Mouse (Mus musculus): ENCODE results near the gene Asb11.

The Asb11 gene

DNA sequence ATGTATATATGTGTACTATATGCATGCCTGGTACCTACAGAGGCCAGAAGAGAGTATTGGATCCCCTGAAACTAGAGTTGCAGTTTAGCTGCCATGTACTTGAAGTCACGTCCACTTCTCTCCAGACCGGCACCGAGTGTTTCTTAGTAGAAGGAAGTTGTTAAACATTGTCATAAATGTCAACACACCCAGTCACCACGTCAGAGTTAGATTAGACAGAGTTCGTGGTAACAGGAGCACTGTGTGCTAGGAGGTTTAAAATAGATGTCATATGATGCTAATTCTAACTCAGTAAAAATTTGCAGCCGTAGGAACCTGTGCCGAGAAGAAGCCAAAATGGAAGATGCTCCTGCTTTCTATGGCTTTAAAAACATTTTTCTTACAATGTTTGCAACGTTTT is at the start of gene Asb11:
Asb11 (plus strand) TSS at position 286 of the 400 bp plus-strand sequence.
- peak; percentile 75 for DNase-seq (ENCODE audit: low read depth, low spot score)

DNA sequence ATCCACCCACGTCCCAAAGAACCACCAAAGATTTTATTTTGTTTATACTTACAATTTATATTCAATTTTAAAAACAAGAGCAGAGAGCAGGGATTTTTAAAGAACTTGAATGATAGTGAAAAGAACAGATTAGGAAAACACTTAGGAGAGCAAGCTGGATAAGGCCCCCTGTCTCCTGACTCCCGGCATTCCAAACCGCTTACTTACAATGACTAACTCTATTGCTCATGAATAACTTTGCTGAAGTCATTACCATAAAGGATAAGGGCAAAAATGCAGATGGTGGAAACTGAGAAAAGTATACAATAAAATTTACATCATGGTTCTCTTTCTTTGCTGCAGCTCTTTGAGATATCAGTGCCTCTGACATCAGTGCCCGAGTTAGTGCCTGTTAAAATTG is 42.7 kb upstream of the Asb11 start:
- no peak for DNase-seq (ENCODE audit: low read depth, low spot score)

DNA sequence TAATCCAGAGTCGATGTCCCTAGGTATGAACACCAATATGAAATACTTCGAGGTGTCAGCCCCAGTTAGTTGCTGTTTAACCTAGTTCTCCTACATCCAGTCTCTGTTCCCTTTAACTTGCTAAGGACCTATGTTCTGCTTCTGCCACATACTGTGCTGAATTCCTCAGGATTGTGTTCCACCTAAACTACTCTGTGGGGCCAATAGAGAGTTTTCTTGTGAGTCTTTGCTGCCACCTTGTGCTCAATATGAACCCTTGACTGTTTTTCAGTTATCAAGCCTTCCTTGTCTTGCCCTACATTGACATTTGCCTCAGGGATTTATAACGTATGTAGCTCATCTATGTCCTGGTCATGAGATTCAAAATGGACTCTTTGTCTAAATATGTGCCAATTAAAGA is 38.3 kb upstream of the Asb11 start:
- peak; percentile 23 for DNase-seq (ENCODE audit: low read depth, low spot score)

DNA sequence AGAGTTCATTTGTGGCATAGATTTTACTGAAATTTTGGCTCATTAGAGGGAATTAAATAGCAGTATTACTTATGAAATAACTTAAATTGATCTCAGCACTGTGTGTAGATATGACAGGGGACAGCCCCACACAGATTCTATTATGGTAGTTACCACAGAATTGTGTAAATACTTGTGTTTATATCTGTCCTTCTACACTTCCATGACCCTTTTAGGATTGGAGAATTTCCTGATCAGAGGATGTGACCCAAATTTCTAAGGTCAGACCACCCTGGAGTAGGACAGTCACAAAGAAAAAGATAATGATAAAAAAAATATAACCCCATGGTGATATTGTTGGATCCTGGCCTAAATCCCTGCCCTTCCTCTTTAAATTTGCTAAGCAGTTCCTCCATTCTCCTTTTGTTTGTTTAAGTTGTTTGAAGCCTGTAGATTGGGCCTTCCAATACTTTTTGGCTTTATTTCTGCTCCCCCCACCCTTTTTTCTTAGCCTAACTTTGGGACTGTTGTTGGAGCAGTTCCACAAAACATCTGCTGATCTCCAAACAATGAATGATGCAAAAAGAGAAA is 31.6 kb upstream of the Asb11 start:
- DNase-seq (ENCODE audit: low read depth, low spot score): no peak

DNA sequence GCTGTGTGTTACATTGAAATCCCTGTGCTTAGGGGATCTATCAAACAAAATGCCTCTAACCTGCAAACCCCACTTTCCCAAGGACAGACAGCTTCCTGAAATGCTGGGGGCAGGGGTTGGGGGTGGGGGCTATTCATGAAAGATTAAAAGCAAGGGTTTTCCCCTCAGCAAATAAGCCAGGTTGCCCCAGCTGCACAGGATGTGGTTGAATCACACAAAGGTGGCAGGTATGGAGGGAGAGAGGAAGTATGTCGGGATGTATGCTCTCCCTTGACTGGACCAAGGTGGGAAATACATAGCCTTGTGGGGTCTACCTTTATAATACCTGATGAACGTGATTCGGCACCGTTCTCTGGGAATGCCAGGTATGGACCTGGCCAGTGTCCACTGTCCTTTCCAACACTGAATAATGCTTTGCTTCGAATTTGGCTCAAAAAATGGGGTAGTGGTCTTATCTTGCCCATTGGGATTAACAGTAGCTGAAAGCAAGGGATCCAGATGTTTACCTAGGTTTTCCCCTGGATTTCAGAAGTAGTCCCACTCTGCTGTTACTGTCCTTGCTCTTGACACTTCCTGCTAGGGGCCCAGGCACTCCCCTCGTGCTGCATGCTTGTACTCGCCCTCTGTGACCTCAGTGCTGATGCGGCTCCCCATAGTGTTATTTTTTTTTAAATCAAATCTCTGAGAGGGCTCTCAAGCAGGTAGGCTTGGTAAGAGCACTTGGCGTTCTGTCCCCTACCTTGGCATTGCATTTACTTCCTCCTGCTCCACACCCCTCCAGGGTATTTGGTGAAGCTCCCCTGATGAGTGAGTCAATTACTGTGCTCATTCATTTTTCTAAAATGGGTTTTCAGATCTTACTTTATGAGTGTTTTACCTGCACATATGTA is 30.4 kb upstream of the Asb11 start:
- DNase-seq (ENCODE audit: low read depth, low spot score): no peak

DNA sequence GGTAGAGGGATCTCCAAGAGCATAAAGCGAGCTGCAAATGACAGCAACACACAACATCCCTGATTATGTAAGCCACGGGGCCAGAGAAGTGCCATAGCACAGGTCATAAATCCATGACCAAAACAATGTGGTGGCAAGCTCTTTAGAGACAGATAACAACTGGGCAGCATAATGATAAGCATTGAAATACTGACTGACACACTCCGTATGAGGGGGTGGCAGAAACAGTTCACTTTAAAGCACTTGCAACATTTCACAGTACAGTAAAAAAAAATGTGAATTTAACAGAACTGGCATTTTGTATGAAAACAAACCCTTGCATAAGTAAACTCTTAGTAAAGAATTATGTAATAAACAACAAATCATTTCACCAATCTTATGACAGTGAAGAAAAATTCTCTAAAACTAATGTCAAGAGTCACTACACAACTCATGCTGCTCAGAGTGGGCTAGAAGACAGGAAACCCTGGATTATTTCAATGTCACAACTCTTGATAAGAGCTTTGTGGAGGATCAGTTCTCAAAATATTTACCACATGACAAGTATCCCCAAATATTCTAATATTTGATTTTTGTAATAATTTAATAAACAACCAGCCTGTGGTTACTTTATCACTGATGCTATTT is 28.4 kb upstream of the Asb11 start:
- no peak for DNase-seq (ENCODE audit: low read depth, low spot score)

DNA sequence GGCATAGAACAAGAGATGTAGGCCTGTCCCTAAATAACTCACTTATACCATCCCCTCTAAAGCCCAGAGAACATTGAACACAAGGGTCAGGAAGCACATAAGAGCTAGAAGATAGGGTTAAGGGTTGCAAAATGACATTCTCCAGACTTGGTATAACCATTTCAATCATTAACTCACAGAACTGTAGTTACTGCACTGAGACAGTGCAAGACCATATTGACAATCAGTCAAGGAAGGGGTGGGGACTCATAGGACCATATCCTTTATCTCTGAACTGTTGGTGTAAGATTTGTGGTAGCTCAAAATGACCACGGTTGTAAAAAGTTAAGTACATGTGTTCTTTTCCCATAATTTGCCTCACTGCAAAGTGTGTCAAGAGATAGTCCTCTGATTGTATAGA is 26.2 kb upstream of the Asb11 start:
- no peak for DNase-seq (ENCODE audit: low read depth, low spot score)

DNA sequence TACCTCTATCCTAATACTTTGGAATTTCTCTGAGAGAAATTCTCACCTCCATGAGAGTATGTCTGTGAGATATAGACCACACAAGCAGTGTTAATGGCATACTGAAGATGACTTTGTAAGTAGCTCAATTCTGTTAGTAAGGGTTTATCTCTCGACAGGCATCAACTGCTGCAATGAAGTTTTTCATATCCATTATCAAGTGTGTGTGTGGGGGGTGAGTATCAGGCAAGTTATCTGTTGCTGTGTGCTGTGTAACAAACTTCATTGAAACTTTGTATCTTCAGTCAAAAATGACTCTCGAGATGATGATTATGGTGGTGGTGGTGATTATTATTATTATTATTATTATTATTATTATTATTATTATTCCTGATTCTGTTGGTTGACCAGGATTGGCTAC is 20.0 kb upstream of the Asb11 start:
- no peak for DNase-seq (ENCODE audit: low read depth, low spot score)

DNA sequence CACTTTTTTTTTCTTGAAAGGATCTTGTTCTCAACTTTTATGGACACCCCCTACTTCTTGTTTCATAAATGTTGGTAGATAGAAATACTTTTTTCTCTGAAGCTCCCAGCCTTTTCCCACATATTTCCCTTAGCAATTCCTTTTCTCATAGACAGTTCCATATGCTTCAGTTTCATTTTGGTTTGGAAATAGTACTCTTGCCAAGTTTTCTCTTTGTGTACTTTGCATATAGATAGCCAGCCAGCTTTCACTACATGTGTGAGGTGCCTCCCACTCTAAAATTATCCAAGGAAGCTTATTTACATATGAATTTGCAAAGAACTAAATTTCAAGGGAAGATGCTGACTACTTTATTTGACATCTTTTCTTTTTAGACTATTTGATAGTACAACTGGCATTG is 18.8 kb upstream of the Asb11 start:
- DNase-seq (ENCODE audit: low read depth, low spot score): no peak

DNA sequence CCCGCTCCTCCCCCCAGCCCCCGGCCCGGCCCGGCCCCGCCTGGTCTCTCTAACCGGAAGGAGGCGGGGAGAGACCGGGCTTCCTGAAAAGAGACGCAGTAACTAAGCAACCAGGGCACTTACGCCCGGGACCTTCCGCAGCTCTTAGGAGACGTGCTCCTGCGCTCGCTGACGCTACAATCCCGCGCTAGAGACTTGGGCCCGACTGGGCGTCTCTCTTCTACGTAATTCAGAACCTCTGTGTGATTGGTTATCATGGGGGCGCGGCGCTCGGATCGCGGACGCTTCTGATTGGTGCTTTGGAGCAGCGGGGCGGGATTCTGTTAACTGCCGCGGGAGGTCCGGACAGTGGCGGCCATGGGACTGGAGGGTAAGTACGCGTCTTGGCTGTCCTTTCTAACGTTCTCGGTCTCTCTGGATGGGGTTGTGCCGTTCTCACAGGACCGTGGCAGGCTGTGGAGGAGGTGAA is 17.3 kb upstream of the Asb11 start, which contains the start of gene Piga:
Piga (plus strand) TSS at position 317 of the 469 bp plus-strand sequence.
- DNase-seq (ENCODE audit: low read depth, low spot score): peak; percentile 96

DNA sequence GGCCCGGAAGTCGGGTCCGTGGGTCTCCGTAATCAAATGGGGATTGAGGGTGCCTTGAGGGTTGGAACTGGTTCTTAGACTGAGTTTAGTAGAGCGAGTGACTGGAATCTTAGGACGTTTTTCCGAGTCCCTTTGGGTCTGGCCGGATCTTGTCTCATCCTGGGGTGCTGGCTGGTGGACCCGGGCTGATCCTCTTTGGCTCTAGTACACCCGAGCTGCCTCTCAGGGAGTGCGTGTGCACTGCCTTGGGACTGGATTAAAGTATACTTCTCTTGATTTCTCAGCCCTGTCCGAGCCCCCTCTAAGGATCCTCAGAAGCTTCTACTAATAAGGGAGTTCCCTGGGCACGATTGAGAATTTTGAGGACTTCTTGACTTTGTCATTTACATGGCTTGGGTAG is 16.8 kb upstream of the Asb11 start:
- DNase-seq (ENCODE audit: low read depth, low spot score): no peak

DNA sequence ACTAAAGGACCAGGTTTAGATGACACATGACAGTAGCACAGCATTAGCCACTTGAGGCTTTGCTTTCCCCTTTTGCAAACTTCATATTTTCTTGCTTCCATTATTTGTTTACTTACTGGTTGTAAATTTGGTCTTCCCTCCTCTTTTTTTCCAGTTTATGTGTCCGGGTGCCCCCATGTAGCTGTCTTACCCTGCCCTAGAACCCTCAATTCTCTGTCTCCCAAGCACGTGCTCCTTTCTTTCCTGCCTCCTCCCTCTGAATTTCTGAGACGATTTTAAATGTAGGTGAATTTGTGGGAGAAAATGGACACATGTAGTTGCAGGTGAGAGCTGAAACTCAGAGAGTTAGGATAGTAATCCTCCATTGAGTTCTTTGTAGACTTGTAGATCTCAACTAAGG is 16.3 kb upstream of the Asb11 start:
- no peak for DNase-seq (ENCODE audit: low read depth, low spot score)

DNA sequence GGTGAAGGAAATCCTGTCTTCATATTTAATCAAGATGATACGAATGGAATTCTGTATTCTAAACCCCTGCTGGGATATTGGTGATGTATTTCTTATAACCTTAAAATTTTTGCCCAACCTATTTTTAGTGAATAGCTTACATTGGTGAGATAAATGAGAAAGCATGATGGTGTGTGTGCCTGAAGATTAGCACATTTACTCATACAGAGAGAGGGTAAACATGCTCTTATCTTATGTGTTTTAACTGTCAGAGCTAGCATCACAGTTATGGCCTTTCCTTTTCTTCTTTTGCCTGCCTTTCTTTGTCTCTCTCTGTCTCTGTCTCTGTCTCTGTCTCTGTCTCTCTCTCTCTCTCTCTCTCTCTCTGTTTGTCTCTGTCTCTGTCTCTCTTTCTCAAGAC is 12.0 kb upstream of the Asb11 start:
- DNase-seq (ENCODE audit: low read depth, low spot score): no peak

DNA sequence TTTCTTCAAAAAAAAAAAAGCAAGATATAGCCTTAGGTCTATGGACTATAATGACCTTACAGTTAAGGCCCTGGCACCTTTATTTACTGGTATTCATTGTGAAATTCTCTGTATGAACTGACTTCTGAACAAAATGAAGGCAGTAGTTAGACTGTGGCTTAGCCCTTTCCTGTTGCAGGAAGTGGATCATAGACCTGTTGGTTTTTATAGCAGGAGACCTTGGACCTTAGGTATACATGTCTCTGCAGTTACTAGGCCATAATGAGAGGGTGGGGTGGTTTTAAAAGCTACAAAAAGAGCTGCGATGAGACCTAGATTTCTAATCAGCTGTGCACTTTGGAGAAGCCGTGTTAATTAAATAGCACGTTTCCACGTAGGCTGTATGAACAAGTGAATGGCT is 9.5 kb upstream of the Asb11 start:
- no peak for DNase-seq (ENCODE audit: low read depth, low spot score)

DNA sequence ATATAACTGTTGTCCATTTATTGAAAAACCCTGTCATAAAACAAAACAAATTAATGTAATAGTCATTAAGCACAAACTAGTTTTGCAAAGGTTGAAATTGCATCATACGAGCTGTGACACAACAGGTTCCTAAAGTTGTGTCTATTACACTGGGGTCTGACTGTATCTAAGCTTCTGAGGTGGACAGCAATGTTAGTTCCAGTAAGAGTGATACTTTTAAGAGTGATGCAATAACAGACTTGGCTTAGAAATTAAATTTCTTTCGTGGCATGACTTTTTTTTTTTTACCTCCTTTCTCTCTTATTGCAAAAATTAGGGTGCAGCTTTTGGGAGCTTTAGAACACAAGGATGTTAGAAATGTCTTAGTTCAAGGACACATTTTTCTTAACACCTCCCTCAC is 8.6 kb upstream of the Asb11 start:
- DNase-seq (ENCODE audit: low read depth, low spot score): no peak

DNA sequence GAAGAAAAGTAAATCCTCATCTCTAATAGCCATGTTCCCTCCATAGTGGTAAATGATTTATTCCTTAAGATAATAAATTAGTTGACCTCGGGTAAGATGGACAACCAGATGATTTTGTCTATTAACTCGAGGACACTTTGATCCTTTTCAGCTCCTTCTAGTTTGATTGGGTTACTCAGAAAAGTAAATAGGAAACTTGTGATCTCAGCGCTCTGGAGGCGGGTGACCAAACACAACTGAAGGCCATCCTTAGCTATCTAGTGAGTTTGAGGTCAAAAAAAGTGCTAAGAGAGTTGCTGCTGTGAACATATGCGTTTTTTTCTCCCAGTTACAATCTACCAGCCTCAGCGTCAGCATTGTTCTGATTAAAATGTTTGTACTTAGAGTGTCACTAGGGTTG is 6.2 kb upstream of the Asb11 start:
- DNase-seq (ENCODE audit: low read depth, low spot score): no peak

DNA sequence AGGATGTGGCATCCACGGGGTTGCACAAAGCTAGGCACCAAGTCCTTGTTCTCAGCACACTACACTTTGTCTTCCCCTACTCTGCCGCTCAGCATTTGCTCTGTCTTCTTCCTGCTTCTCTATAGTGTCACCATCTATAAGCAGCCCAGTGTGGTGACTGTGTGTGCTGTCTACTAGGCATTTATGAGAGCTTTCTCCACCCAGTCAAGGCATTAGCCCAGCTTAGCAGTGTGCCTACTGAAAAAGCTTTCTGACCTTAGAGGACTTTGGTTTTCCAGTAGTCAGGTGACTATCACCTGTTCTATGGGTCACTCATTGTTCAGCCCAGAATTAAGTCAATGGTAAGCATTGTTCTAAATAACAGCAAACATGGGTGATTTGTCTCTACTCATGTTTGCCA is 5.7 kb upstream of the Asb11 start:
- DNase-seq (ENCODE audit: low read depth, low spot score): no peak

DNA sequence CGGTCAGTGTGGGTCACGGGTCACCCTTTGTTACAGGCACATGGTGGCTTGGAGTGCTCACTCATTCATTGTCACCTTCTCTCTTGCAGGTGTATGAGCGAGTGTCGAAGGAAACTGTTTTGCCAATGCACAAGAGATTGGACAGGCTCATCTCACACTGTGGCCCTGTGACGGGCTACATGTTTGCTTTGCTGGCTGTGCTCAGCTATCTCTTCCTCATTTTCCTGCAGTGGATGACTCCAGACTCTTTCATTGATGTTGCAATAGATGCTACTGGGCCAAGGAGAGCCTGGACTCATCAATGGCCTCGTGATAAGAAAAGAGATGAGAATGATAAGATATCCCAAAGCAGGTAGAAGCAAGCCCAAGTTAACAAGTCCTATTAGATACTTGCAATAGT is 5.3 kb upstream of the Asb11 start:
- DNase-seq (ENCODE audit: low read depth, low spot score): no peak

DNA sequence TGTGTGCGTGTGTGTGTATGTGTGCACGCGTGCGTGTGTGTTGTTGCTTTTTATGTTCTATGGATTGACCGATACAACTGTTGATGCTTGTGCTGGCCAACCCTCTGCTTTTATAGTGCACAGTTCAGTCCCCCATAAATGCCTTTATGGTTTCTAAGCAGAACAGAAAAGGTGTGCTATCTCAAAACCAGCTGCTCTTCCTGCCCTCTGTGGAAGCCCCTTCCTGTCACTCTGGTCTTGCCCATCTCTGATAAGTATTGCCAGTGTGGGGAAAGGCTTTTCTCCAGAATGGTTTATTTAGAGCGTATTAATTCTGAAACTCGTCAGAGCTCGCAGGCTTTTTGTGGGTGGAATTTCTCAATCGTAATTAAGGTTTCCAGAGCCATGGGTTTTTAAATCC is 4.1 kb upstream of the Asb11 start:
- DNase-seq (ENCODE audit: low read depth, low spot score): no peak

DNA sequence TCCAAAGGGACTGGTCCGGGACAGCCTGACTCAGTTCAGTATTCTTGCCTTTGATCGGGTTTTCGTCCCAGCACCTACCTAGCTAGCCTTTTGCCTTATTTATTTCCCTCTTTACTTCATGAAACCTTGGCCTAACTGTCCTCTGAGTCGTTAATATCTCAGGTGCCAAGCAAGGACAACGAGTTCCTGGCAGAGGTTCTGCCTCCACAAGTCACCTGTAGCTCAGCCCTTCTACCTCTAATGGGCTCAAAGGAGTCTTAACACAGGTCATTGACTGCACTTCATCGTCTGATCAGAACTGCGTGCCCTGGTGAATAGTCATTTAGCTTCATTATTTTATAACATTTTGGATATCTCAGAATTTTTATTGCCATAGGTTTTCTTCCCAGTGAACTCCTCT is 2.7 kb downstream of the Asb11 start:
- DNase-seq (ENCODE audit: low read depth, low spot score): no peak

DNA sequence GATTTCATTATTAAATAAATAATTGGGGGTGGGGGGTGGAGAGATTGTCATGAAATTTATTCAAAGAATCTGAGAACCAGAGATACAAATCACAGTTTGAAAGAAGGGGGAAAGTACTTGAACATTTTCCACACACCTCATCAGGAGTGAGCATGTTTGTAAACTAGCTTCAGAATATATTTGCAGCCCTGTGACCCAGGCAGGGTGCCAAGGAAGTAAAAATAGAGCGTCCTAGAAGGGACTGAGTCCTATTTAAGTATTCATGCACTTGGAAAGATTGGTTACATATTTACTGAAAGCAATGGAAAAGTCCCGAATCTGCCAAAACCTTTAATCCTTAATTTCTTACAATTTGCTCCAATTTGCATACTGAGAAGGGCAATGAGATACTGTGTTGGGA is 3.3 kb downstream of the Asb11 start:
- DNase-seq (ENCODE audit: low read depth, low spot score): peak; percentile 76

DNA sequence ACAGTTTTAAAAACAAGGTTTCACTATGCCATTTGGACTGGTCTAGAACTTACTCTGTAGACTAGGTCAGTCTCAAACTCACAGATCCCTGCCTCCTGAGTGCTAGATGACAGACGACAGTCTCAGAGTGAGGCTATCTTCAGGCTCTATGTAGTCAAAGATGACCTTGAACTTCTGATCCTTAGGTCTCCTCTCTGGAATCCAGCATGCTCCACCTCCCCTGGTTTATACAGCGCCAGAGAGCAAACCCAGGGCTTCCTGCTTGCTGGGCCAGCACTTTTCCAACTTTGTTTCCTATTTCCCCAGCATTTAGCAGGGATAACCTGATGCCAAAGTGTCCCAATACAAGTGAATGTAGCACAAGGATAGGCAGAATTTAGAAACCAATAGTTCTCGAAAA is 3.9 kb downstream of the Asb11 start:
- DNase-seq (ENCODE audit: low read depth, low spot score): no peak

DNA sequence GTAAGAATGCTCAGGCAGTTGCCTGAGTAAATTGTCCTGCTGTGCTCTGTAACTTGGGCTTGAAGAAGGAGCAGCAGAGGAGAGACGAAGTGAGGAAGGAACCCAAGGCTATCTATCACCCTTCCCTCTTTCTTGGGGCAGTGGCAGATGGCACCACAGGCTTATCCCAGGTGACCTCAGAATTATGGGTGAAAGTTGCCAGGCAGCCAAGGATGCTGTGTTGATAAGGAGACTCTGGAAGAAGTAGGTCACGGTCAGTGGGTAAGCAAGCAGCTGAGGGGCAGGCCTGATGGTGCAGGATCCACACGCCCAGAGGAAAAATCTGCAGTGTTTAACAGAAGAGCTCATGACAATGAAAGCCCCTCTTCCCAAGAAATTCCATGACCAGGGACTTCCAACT is 4.5 kb downstream of the Asb11 start:
- DNase-seq (ENCODE audit: low read depth, low spot score): no peak
